Mouse (Mus musculus): ENCODE measurements around the gene Dnmt3c. TPM values are rescaled to one million over a fixed set of nuclear protein-coding genes. Genes with fewer than 3 reads are reported as not detected.
"Not testable (repeated sequence)": the region's sequence is repeated elsewhere in the genome, so short reads cannot be mapped to it uniquely, and the experiment has no call there.

Gene Dnmt3c
- polyA plus RNA-seq, 1 experiment, result 0.06 TPM

DNA sequence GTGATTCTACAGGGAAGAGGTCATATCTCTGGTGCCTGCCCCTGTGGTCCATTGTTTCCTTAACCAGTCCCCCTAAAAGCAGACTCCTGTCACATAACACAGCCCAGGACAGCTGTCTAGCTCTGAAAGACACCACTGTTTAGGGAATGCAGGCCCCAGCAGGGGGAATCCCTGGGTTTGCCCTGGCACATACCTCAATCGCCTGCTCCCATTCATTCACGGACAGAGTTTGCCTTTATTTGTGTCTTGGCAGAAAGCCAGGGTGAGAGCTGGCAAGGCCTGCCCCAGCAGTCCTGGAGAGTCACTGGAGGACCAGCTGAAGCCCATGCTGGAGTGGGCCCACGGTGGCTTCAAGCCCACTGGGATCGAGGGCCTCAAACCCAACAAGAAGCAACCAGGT is 16.8 kb downstream of the Dnmt3c start:
- peak; percentile 44 to 69 for DNase-seq (ENCODE audit: extremely low spot score in 1 of 2, low spot score in 1 of 2)

DNA sequence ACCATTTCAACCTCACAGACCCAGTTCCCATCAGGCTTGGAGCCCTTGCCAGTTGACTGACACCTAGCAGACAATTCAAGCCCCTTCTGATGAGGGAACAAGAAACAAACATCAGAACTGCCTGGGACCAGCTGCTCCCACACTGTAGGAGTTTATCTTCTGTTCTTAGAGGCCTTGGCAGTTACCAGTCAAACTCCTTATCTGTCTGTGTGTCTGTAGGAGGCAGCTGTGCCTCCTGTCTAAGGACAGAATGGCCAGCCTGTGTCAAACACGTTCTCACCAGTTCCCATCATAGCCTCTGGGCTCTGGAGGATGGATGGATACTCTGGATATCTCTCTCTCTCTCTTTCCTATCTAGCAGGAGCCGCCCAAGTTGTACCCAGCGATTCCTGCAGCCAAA is 21.4 kb downstream of the Dnmt3c start:
- DNase-seq (ENCODE audit: extremely low spot score in 1 of 2, low spot score in 1 of 2), result not testable (repeated sequence)

DNA sequence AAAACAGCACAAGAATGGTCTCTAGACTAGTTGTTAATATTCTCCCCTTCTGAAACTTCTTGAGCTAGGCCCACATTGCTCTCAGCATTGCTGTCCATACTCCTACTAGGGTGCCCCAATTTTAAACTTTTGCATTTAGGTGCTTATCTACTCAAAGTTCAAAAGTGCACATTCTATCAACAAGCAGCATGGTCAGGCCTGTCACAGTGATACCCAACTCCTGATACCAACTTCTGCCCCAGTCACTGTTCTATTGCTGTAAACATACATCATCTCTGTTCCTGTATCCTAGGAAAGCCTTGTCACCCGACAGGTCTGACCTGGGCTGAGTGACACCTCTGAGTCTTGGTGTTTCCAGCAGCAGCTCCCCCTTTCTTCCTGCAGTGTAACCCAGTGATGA is 26.6 kb downstream of the Dnmt3c start:
- no peak for DNase-seq (ENCODE audit: extremely low spot score in 1 of 2, low spot score in 1 of 2)

- DNase-seq (ENCODE audit: extremely low spot score in 1 of 2, low spot score in 1 of 2), result no peak
Measured at GRCm38 (mm10) chr2:153724424-153724823, 28.0 kb downstream of the Dnmt3c start.

GRCm38 (mm10) chr2:153724871-153725270 is 28.4 kb downstream of the Dnmt3c start:
- no peak for DNase-seq (ENCODE audit: extremely low spot score in 1 of 2, low spot score in 1 of 2)

- DNase-seq (ENCODE audit: extremely low spot score in 1 of 2, low spot score in 1 of 2), result no peak
Measured at GRCm38 (mm10) chr2:153725291-153725690, 28.8 kb downstream of the Dnmt3c start.

DNA sequence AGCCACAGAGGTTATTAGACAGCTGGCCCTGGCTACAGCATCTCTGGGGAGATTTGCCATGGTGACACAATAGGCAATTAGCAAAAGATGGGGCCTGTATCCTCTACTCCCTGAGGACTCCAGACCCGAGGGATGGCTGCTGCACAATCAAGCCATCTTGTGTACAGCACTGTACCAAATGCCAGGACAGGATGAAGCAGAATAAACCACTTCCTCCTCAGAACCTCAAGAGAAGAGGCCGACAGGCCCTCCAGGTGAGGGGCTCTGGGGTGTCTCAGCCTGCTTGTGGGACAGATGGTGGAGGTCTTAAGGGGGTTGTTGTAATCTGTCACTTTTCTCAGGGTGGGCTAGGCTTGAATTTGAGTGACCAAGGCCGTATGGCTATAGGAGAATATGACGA is 37.6 kb downstream of the Dnmt3c start:
- no peak for DNase-seq (ENCODE audit: extremely low spot score in 1 of 2, low spot score in 1 of 2)

DNA sequence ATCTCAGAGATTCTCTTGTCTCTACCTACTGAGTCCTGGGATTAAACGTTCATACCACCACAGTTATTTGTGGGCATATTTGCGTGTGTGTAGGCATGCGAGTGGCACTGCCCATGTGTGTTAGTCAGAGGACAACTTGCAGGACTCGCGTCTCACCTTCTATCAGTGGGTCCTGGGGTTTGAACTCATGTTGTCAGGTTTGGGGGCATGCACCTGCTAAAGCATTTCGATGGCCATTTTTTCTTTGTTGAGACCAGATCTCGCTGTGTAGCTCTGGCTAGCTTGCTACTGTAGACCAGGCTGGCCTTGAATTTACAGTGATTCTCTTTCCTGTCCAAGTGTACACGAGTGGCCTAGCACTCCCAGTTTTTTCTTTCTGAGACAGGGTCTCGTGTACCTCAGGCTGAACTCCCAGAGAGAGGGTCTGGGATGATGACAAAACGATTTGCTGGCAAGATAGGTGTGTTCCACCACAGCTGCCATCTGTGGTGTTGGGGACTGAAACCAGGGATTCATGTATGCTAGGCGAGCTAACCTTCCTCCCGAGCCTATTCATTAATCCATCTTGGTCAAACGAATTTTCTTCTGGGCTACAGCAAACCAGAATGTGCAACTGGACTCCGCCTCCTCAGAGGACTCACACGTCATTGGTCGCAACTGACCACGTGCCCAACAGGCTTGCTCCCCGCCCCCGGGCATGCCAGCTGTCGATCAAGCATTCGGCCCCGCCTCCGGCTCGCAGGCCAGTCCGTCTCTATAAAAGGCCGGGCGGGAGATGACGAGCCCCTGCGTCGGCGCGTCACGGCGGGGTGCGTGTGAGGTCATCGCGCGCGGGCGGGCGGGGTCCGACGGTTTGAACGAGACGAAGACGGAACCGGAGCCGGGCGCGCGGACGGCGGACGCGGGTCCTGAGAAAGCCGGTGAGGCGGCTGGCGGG is 44.3 kb downstream of the Dnmt3c start, which contains the start of gene Mapre1:
Gene Mapre1, plus strand, starts transcription at position 775 of the 937 bp plus-strand sequence.
- DNase-seq (ENCODE audit: extremely low spot score in 1 of 2, low spot score in 1 of 2), result peak; percentile 99 to 100

- DNase-seq (ENCODE audit: extremely low spot score in 1 of 2, low spot score in 1 of 2), result peak; percentile 16 to 33
Measured at GRCm38 (mm10) chr2:153741437-153742065, 45.1 kb downstream of the Dnmt3c start.

- no peak for DNase-seq (ENCODE audit: extremely low spot score in 1 of 2, low spot score in 1 of 2)
Measured at GRCm38 (mm10) chr2:153747994-153748393, 51.5 kb downstream of the Dnmt3c start.

DNA sequence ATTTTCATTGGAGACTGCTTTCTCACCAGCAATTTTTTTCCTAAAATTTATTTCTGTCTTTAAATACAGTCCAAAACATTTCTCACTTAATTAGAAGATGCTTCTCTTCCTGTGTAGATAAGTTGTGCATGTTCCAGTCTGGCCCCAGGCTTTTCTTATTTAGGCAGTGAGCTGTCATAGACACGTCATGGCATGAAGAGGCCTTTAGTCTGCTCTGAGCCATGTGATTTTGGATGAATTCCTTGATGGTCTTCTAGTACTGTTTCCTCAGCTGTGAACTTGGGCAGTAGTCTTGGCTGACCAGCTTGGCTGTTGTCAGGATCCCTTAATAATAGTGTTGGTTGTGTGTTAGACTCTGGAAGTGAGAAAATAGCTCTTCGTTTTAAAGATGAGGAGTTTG is 53.9 kb downstream of the Dnmt3c start:
- no peak for DNase-seq (ENCODE audit: extremely low spot score in 1 of 2, low spot score in 1 of 2)

DNA sequence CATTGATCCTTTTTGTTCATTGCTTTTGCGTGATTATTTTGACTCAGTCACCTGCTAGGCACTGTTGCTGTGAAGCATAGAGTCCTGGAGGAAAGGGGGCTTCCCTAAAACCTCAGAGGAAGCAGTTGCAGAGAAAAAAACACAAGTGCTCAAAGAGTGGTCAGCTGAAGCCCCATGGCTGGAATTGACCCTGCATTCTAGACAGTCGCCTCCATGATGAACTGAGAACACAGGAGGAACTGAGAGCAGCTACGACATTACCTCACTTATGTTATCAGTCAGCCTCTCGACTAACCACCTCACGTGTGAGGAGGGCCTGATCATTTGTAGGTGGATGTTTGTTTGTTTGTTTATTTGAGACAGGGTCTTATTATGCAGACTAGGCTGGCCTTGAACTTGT is 65.7 kb downstream of the Dnmt3c start:
- no peak for DNase-seq (ENCODE audit: extremely low spot score in 1 of 2, low spot score in 1 of 2)

DNA sequence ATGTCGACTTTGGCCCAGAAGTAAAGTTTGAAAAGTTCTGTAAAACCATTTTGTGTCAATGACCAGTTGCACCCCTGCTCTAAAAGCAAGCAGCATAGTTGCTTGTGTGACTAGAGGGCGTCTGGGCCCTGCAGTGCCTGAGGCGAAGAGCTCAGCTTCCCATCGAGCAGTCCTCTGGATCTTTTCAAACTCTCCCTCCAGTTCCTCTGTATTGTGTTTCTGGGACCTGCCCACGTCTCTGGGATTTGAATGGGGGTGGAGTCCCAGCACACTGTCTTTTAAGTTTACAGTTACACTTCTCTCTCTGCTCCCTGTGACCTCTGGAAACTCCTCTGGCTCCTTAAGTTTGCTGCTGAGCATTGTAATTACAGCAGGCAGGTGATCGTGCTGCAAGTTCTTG is 71.0 kb downstream of the Dnmt3c start:
- no peak for DNase-seq (ENCODE audit: extremely low spot score in 1 of 2, low spot score in 1 of 2)

DNA sequence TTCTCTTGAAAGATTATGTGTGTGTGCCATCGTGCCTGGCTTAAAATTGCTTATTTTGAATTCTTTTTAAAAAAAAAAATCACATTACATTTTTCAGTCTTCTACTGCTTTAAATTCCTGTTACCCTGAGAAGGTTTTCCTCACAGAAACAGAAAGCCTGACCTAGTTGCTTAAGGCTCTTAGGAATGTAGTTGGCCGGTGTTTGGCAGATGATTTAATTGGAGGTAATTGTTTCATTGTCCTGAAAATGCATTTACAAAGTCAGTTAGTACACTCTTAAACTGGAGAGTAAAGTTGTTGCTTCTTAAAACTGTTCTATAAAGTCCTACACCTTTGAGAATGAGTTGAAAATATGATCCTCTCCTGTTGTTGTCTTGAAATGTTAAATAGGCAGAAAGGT is 72.4 kb downstream of the Dnmt3c start:
- no peak for DNase-seq (ENCODE audit: extremely low spot score in 1 of 2, low spot score in 1 of 2)

GRCm38 (mm10) chr2:153772950-153773349 is 76.5 kb downstream of the Dnmt3c start:
- DNase-seq (ENCODE audit: extremely low spot score in 1 of 2, low spot score in 1 of 2), result no peak

DNA sequence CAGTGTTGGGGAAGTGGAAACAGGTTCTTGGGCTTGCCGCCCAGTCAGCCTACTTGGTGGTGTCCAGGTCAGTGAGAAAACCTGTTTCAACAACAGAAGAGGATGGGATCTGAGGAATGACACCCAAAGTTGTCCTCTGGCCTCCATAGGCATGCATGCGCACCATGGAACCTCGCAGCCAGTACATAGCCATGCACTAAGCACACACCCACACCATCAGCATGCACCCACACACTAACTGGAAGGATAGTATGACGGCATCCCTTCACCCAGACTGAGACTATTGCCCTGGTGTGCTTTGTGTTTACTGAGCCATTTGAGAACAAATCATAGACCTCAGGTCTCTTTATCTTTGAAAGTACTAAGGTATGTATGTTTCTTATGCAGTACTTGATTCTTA is 79.0 kb downstream of the Dnmt3c start:
- DNase-seq (ENCODE audit: extremely low spot score in 1 of 2, low spot score in 1 of 2), result peak in 1 of 2 experiments; percentile 4

DNA sequence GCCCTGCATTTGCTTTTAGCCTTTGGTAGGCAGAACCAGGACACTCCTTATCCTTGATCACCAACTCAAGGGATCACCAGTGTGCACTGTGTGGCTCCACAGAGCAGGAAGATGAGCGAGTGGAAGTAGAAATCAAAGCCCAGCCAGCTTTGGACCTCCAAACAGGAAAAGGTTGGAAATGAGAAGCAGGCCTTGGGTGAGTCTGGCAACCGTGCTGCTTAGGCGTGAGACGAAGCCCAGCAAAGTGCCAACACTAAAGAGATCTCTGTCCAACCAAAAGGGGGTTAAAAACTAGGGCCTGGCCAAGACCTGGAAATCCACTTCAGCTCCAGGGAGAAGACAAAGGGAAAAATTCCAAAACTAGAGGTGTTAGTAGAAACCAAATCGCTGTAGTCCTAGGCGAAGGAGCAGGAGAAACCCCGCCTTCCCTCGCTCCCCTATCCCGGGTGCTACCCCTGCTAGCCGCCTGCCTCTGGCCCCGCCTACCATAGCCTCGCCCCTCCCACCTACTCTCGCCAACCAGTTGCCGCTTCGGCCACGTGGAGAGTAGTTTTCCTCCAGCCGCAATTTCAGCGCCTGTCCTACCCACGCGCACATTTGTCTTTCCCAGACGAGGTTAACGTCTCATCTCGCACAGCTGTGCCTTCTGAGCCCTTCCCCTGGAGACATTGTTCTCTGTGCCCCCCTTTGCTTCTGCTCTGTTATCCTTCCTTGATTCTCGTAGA is 82.3 kb downstream of the Dnmt3c start:
- DNase-seq (ENCODE audit: extremely low spot score in 1 of 2, low spot score in 1 of 2), result peak in 1 of 2 experiments; percentile 64
